Mouse (Mus musculus) ovary, postnatal 10 days (tissue): ENCODE data around the gene BC004004.
A peak's percentile ranks its signal among the peaks of the same experiment; 100 is the strongest.
"Not testable (repeated sequence)": the region's sequence is repeated elsewhere in the genome, so short reads cannot be mapped to it uniquely, and the experiment has no call there.

Experiments used
- DNase-seq: peaks from one replicate; pipeline ENCODE4 v3.0.0; 2022; ENCODE audit warnings: low spot score

Gene BC004004

GRCm38 (mm10) chr17:29268682-29269348 lies at the start of gene BC004004:
BC004004 (plus strand) TSS chr17:29268788.
- peak; percentile 87 for DNase-seq

- DNase-seq, result no peak
These were observed 48.0 kb upstream of the BC004004 start for GRCm38 (mm10) chr17:29220631-29221030.

- no peak for DNase-seq
These were observed 37.5 kb upstream of the BC004004 start for GRCm38 (mm10) chr17:29231109-29231508.

- no peak for DNase-seq
These were observed 32.5 kb upstream of the BC004004 start for GRCm38 (mm10) chr17:29236111-29236510.

- DNase-seq, result no peak
These were observed 31.3 kb upstream of the BC004004 start for GRCm38 (mm10) chr17:29237267-29237771.

GRCm38 (mm10) chr17:29237772-29238420 lies 30.7 kb upstream of the BC004004 start, which contains the start of gene Cpne5:
Cpne5 (minus strand) TSS chr17:29238167.
- DNase-seq, result no peak

- no peak for DNase-seq
These were observed 30.1 kb upstream of the BC004004 start for GRCm38 (mm10) chr17:29238421-29238945.

- no peak for DNase-seq
These were observed 23.7 kb upstream of the BC004004 start for GRCm38 (mm10) chr17:29244912-29245311.

- DNase-seq, result no peak
These were observed 22.9 kb upstream of the BC004004 start for GRCm38 (mm10) chr17:29245725-29246124.

- DNase-seq, result no peak
These were observed 22.0 kb upstream of the BC004004 start for GRCm38 (mm10) chr17:29246602-29247001.

GRCm38 (mm10) chr17:29247881-29248280 lies 20.7 kb upstream of the BC004004 start:
- DNase-seq, result no peak

GRCm38 (mm10) chr17:29249512-29249911 lies 19.1 kb upstream of the BC004004 start:
- no peak for DNase-seq

GRCm38 (mm10) chr17:29251006-29251405 lies 17.6 kb upstream of the BC004004 start:
- not testable (repeated sequence) for DNase-seq

- DNase-seq, result no peak
These were observed 16.8 kb upstream of the BC004004 start for GRCm38 (mm10) chr17:29251608-29252390.

- no peak for DNase-seq
These were observed 15.4 kb upstream of the BC004004 start for GRCm38 (mm10) chr17:29253236-29253635.

GRCm38 (mm10) chr17:29253684-29254083 lies 14.9 kb upstream of the BC004004 start:
- DNase-seq, result no peak

GRCm38 (mm10) chr17:29254784-29255183 lies 13.8 kb upstream of the BC004004 start:
- DNase-seq, result not testable (repeated sequence)

GRCm38 (mm10) chr17:29256507-29256906 lies 12.1 kb upstream of the BC004004 start:
- no peak for DNase-seq

GRCm38 (mm10) chr17:29257001-29257511 lies 11.5 kb upstream of the BC004004 start:
- no peak for DNase-seq

- DNase-seq, result no peak
These were observed 10.5 kb upstream of the BC004004 start for GRCm38 (mm10) chr17:29258025-29258558.

GRCm38 (mm10) chr17:29258921-29259320 lies 9.7 kb upstream of the BC004004 start:
- no peak for DNase-seq

GRCm38 (mm10) chr17:29259489-29259888 lies 9.1 kb upstream of the BC004004 start:
- no peak for DNase-seq
